Mouse (Mus musculus): Measurements from ENCODE around the gene Dll3.

The Dll3 gene

DNA sequence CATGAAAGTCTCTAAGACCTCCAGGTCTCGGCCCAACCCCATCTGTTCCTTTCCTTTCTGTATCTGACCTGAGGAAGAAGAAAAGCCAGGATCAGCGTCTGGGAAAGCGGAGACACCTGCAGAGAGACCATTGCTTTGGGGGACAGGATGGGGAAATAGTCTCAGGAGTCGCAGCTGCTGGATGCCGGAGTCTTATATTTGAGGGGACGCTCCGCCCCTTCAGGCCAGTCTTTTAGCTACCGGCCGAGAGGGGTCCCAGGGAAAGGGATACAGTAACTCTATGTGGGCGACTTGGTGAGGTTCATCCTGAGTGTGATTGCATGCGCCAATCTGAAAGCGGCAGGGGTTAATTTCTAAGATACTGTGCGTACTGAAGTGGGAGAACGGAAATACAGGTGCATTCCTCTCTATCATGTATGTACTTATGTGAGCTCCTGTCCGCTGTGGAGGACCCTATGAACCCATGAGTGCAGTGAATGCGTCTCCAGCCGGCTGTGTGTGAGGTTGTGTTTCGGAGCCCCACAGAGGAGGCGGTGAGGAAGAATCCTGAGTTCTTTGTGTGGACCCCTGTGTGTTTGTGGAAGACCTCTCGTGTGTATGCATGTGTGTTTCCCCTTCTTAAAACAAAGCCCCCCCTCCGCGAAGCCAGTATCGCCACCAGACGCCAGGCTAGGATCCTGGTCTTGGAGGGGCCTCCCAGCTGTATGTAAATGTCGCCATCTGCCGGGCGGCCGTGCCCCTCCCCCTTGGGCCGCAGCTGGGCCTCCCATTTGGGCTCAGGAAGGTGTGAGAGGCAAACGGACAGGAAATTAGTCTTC is at the start of gene Dll3:
Gene Dll3 (minus strand): TSS at position 623 of the 818 bp plus-strand sequence.
- DNase-seq (ENCODE audit: low spot score): peak; percentile 21

DNA sequence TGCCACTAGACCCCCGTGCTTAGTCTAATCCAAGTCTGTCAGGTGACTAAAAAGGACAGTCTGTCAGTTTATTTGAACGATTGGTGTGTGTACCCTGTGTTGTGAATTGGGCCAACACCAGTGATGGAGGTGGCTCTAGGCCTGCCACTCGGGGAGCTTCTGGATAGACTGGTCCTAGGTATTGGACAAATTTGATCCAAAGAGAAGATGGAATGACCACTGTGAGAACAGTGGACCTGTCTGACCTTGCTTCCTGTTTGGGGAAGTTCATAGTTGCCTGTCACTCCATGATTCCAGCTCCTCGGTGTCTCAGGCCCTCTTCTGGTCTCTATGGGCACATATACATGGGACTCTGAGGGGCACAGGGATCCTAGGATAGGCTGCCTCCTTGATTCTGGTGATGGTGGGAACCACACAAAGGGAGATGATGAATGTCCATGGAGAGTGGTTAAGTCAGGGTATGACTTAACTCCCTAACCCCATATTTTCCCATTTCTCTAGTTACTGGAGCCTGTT is 49.7 kb upstream of the Dll3 start:
- DNase-seq (ENCODE audit: low spot score): no peak

DNA sequence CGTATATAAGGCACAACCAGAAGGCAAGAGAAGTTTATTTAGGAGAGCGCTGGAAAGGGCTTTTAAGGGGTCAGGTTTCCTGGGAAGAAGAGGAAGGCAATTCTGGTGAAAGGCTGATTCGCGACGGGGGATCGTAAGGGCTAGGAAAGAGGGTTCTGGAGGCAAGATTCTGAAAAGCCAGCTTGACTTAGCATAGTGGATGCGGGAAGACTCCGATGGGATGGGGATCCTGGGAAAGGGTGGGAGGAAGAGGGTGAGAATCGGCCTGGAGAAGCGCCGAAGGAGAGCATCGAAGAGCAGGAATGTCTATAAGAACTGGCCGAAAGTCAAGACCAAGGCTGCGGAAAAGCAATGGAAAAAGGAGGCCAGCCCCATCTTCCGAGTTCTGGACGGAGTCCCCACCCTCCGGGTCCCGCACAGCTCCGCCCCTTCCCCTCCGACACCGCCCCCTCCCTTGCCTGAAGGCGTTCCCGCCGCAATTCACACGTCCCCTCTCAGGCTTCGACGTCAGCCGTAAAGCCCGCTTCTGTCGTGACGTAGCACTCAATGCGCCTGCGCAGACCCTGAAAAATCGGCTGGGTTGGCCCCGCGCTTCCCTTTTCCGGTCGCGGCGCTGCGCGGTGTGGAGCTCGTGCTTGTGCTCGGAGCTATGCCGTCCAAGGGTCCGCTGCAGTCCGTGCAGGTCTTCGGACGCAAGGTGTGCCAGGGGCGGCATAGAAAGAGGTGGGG is 48.3 kb upstream of the Dll3 start, which contains the start of gene Rps16:
Gene Rps16 (plus strand): TSS at position 498 of the 729 bp plus-strand sequence.
- peak; percentile 97 for DNase-seq (ENCODE audit: low spot score)

DNA sequence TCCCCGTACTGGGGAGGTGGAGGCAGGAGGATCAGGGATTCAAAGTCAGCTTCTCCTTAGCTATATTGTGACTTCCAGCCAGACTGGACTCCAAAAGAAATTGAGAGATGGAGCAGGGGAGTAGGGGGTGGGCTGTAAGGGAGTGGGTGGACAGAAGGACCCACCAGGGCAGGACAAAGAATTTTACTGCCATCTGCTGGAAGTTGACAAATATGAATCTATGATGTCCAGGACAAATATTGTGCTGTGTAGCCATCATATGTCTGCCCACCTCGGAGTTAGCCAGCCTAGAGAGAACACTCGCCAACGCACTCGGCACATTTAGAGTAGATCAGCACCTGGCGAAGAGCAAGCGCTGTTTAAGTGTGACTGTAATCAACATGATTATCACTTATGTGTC is 46.6 kb upstream of the Dll3 start:
- no peak for DNase-seq (ENCODE audit: low spot score)

DNA sequence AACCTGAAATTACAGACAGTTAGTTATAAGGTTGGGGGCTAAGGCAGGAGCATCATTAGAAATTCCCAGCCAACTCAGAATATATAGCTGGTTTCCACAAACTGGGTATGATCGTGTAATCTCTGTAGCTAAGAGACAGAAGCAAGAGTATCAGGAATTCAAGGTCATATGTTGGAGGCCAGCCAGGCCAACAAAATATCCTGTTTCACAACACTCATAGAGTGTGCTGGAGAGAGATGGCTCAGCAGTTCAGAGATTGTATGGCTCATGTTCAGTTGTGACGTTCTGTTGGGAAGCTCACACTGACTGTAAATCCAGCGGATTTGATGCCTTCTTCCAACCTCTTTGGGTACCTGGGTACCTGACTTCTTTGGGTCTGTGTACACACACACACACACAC is 45.7 kb upstream of the Dll3 start:
- no peak for DNase-seq (ENCODE audit: low spot score)

DNA sequence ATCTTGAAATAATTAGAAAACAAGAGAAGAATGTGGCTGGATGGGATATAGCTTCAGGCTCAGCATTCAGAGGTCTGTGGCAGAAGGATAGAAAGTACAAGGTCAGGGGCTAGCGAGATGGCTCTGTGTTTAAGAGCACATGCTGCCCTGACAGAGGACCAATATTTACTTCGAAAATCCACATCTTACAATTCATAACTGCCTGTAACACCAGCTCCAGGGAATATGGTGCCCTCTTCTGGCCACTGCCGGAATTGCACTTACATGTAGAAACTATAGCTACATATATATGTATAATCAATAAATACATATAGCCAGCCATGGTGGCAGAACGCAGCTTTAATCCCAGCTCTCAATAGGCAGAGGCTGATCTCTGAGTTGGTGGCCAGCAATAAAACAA is 42.6 kb upstream of the Dll3 start:
- peak; percentile 65 for DNase-seq (ENCODE audit: low spot score)

DNA sequence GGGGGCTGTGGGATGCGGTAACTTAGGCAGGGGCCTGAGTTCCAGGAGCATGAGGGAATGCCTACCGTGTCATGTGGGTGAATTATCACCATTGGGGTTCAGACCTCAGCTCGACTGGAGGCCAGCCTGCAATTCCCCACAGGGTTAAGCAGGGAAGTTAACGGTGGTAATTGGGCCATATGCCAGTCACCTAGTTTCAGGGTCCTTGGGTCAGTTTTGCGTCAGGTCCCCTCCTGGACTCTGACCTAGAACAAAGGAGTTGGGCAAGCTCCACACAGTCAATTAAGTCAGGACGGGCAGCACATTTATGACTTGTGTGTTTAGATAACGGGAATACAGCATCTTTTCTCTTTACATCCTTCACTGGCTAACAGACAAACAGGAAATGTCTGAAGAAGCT is 39.3 kb upstream of the Dll3 start:
- DNase-seq (ENCODE audit: low spot score): no peak

DNA sequence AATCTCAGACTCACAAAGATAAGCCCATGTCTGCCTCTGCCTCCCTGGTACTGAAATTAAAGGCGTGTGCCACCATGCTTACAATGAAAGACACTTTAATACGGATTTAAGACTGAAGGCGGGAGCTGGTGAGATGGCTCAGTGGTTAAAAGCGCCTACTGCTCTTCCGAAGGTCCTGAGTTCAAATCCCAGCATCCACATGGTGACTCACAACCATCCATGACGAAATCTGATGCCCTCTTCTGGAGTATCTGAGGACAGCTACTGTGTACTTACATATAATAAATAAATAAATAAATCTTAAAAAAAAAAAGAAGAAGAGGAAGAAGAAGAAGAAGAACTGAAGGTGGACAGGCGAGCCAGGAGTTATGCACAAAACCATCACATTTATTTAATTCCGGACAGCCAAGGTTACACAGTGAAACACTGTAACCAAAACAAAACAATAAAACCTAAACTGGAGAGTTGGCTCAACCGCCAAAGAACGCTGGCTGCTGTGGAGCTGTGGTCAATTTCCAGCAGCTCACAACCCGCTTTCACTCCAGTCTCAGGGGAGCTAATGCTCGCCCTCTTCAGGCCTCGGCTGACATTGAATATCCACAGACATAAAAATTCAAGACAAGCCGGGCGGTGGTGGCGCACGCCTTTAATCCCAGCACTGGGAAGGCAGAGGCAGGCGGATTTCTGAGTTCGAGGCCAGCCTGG is 37.3 kb upstream of the Dll3 start:
- peak; percentile 70 for DNase-seq (ENCODE audit: low spot score)

DNA sequence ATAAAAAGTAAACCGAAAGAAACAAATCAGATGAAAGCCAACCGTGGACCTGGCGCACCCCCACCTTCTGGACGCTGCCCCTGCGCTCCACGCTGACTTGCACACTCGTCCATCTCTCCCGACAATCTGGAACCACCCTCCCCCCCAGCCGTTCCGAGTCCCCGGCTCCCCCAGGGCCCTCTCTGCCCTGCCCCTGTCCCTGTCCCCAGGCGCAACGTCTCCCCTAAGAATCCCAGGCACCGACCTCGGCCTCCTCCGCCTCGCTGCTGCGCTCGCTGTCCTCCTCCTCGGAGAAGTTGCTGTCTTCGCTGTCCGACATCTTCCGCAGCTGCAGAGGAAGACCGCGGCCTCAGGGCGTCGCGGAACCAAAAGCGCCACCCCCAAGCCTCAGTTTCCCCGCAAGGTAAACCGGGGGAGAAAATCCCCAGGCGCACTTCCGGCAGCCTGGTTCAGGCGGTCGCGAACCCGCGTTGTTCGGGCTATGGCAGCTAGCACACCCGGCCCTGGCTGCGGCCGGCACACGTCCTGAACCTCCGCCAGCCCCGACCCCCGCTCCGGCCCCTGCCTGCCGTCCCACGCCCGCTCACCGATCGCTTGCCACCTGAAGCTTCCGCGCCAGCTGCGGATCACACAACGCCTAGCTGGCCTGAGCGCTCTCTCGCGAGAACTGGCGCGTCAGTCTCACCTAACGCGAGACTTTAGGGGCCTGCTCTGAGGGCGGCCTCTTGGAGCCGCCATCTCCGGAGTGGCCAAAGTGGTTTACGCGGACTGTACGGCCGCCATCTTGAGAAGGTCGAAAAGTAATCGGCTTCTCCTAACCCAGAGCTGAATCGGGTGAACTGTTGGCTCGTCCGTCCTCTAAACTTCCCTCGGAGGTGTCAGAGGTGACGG is 36.3 kb upstream of the Dll3 start, which contains the start of gene Supt5:
Gene Supt5 (minus strand): TSS at position 639 of the 891 bp plus-strand sequence.
- DNase-seq (ENCODE audit: low spot score): peak; percentile 97

DNA sequence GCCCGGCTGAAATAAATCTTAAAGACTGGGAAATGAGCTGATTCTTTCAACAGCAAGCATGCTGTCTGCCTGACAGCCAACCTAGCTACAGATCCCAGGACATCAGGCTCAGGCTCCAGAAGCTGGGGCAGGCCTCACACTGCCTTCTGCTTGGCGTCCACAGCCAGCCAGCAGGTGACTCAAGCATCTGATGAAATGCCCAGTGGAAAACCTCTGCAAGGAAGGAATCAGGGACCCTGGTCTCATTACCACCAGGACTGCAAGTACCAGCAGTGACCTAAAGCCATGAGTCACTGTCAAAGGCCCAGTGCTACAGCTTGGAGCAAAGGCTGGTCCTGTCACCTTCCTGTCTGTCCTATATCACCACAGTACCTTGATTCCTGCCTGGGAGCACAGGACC is 33.4 kb upstream of the Dll3 start:
- no peak for DNase-seq (ENCODE audit: low spot score)

DNA sequence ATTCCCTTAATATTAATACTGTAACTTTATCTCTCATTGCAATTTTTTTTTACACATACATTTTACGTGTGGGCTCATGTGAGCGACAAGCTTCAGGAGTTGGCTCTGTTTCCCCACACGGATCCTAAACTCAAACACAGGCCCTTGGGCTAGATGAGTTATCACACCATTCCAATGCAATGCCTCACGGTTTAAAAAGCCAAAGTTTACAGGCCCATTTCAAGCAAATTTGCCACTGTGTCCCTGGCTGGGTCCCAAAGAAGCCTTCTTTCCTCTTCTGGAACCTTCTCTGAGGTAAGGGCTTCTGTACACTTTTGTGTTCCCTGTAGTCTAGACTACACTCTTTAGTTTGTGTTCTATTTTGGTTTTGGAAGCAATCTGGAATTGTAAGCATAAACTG is 32.5 kb upstream of the Dll3 start:
- no peak for DNase-seq (ENCODE audit: low spot score)

DNA sequence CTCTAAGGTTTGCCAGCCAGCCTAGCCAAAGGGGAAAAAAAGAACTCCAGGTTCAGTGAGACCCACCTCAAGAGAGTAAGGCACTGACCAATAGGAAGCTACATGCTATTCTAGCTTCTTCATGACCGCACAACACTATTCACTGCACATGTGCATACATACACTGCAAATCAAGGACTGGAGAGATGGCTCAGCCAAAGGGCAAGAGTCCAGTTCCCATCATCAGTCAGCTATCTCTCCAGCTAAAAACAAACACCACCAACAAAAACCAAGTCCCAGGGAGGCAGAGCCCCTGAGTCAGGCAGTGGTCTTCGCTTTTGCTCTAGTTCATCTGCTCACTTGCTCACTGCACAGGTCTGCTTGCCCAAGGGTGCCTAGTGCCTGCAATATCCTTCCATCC is 26.2 kb upstream of the Dll3 start:
- no peak for DNase-seq (ENCODE audit: low spot score)

DNA sequence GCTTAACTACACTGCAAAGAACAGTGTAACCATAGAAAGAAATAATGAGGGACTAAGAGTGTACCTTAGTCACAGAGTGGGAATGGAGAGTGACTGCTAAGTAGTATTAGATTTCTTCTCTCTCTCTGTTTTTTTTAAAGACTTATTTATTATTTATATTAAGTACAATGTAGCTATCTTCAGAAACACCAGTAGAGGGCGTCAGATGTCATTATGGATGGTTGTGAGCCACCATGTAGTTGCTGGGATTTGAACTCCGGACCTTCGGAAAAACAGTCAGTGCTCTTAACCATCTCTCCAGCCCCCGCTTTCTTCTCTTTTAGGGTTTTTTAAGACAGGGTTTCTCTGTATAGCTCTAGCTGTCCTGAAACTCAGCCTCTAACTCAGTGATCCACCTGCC is 24.4 kb upstream of the Dll3 start:
- DNase-seq (ENCODE audit: low spot score): no peak

DNA sequence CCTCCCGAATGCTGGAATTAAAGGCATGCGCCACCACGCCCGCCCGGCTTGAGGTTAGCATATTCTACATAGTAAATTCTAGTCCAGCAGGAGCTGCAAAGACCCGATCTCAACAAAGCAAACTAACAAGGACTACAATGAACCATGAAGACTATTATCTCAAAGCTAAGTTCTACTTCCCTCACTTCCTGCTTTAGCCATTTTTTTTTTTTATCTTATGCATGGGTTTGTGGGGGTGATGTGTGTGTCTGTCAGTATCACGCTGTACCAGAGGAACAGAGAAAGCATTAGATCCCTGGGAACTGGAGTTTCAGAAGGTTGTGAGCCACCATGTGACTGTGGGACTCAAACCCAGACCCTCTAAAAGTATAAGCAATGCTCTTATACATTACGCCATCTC is 23.3 kb upstream of the Dll3 start:
- DNase-seq (ENCODE audit: low spot score): no peak

DNA sequence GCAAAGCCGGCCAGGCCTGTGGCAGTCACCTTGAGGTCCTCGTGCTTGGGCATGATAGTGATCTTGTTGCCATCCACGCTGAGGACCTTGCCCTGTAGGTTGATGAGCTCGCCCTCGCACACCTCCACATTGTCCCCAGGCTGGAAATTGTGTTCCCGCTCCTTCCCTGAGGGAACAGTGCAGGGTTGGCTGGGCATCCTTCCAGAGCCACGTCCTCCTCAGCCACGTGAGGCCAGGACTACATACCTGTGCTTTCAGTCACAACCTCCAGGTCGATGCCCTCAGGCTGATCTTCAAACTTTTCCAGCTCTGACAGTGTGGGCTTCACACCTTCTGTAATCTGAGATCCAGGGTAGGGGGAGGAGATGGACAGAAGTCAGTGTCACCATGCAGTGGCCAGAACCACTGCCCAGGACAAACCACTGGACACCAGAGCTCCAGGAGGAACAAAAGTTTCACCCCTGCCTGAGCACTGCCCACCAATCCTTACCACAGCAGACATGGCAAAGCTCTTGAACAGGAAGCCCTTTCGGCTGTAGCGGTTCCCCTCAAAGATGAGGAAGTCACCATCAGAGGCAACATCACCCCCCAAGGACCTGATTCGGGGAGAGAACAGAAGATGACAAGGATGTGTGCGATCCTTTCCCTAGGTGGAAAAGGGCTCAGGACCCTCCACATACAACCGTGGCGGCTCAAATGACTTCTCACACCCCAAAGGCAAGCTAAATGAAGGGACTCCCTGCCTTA is 20.1 kb upstream of the Dll3 start:
- DNase-seq (ENCODE audit: low spot score): no peak

DNA sequence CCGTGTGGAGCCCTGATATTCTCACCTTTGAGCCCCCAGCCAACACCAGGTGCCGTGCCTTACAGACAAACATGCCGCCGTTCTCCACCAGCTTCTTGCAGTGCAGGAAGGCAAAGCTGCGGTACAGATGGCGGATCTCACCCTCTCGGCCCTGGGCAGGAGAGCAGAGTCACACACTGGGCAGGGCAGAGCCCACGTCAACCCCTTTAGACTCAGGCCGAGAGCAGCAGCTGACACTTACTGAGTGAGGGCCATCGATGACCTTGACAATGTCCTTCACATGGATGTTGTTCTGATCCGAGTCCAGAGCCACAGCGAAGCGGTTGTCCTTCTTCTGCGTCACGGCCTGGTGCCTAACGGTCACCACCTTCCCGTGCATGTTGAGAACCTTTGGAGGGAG is 16.7 kb upstream of the Dll3 start:
- no peak for DNase-seq (ENCODE audit: low spot score)

DNA sequence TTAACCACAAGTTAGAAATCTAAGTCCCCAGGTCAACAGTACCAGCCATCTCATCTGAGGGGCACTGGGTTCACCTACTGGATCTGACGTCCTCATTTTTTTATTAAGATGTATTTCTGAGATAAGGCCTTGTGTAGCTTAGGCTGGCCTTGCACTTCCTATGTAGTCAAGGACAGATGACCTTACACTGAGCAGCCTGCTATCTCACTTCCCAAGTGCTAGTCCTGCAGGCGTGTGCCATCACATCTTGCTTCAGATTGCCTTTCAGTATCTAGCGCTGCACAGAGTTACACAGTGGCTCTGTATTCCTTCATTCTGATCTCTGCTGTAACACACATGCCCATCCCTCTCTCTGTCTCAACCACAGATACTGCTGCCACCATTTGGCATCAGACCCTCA is 16.0 kb upstream of the Dll3 start:
- no peak for DNase-seq (ENCODE audit: low spot score)

DNA sequence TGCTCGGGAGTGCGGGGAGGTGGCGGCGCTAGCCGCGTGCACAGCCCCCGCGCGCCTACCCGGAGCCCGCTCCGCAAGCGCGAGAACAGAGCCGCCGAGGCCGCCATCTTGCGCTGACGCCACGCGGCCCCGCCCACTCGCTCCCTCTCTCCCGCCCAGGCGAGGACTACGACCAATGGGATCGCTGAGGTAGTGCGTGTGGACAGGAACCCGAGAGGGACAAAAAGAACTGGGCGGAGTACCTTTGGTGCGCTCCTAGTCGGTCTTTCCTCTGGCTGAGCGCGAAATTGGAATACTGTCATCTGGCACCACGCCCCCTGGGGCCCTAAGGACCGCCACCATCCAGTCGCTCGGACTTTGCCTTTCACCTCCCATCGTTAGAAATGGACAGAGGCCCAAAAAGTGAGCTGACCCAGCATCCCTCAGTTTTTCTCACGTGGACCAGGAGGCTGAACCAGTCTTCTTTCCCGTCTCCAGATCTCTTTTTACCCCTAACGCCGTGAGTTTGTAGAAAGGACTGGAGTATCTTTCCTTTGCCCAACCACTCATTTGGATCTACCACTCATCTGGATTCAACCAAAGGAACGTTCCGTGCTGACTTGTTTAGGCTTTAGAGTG is 10.0 kb upstream of the Dll3 start, which contains the start of gene Timm50:
Gene Timm50 (minus strand): TSS at position 147 of the 618 bp plus-strand sequence.
- DNase-seq (ENCODE audit: low spot score): peak; percentile 96

DNA sequence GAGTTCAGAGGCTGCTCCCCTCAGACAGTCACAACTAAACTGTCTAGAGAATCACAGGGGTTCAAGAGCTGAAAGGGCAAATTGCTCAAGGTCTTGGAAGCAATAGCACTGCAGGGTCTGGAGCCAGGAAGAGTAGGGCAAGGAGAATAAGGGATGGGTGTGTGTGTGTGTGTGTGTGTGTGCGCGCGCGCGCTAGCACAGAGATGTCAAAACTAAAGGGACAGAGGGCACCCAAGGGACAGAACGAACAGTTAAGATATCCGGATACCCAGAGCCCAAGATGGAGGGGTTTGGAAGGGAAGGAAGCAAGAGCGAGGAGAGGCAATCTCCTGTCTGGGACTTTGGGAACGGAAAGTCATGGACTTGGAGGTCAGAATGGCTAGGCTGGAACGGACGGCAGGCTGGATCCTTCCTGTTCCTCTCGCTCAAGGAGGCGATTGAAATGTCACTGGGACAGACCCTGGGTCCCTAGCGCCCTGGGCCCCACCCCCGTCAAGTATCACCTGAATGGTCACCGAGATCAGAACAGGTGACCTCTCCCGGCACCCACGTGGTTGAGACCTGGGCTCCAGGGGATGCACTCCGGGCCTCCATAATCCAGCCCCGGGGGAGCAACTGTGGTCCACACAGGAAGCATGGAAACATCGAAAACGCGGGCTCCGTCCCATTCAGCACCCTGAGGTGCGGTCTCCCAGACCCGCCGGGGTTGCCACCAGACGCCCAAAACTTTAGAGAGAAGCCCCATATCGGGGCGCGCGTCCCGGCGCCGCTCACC is 9.3 kb upstream of the Dll3 start:
- no peak for DNase-seq (ENCODE audit: low spot score)

Data from T-cell, adult 2 months (primary cell).